Mouse (Mus musculus): Measurements from ENCODE around the gene Tmem130.

The Tmem130 gene

DNA sequence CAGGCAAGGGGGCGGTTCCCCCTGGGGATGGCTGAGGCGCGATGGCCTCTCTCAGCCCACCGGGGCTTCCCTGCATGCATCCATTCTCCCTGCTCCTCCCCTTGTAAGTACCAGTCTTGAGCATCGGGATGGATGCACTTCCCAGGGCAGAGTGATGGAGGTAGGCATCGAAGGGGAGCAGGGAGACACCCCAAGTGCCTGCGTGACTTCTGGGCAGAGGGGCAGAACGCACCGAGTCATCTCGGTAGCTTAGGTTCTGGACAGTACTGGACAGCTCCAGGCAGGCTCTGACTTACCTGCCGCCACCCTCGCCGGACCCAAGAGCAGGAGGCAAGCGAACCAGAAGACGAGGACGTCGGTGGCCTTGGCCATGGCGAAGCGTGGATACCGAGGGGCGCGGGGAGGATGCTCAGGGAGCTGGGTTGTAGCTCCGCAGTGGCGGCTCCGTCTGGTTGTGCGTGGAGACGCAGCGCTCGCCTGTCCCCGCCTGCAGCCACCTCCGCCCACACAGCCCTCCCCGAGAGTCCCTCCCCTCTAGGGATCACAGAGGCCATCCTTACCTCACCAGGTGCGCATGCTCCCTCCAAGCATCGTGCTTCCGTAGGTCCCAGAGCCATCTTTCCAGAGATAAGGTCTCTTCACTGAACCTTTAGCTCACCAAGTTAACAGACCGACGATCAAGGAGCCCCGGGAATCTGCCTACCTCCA is at the start of gene Tmem130:
Tmem130 (minus strand) TSS at position 658 of the 708 bp plus-strand sequence.
- POLR2A ChIA-PET, result interaction anchor here in 3 of 4 experiments (0.5 to 1.6 kb wide), 13 partner anchors 8 to 447 kb away, joined by 3 to 7 read pairs (median 3); partner anchors contain the start of genes Nptx2 (in 2 of the 3) and Smurf1 (in 1 of the 3)

DNA sequence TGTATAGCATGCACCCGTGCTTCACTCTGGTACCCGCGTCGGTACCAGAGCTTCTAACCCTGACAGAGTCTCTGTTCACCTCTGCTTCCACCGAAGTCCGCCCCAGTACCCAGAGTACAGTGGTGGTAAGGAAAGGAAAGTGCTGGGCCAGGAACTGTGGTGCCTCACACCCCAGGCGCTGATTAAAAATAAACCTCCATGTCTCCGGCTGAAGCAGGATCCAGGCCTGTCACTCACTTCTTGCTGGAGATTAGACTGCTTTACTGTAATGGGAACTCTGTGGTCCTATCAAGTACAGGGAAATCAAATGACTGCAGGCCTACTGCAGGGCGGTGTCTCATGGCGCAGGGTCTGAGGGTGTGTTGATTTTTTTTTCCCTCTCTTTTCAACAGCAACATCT is 45.3 kb upstream of the Tmem130 start:
- ChIA-PET CTCF (interaction anchor here in 2 of 4 experiments (0.5 to 5.5 kb wide), 3 partner anchors 12 to 108 kb away, joined by 3 to 28 read pairs (median 4); no protein-coding TSS in a partner anchor), POLR2A (interaction anchor here in 1 of 4 experiments (0.9 to 1.6 kb wide), 3 partner anchors 12 to 29 kb away, joined by 3 to 4 read pairs (median 3); no protein-coding TSS in a partner anchor)

More for the DNA sequence above, at the start of gene Tmem130:
- CTCF ChIA-PET, result interaction anchor here (0.8 to 1.5 kb wide), 8 partner anchors 9 to 153 kb away, joined by 3 to 7 read pairs (median 3); no protein-coding TSS in a partner anchor

DNA sequence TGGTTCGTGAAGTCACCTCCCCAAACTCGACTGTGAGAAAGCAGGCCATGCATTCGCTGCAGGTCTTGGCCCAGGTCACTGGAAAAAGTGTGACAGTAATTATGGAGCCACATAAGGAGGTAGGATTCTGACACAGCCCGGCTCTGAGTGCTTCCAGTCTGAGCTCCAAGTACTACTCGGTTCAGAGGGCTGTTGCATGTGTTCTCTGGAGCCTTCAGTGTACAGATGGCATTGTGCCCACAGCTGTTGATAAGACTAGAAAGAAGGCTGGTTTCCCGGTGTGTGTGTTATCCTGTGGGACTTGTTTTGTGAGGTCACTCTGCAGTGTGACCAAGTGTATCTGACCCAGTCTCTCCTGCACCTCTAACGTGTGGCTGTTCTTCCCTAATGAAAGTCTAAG is 42.6 kb upstream of the Tmem130 start:
- POLR2A ChIA-PET, result interaction anchor here (0.6 to 2.3 kb wide), 4 partner anchors 9 to 288 kb away, joined by 3 to 12 read pairs (median 3); no protein-coding TSS in a partner anchor
- CTCF ChIA-PET, result interaction anchor here in 1 of 4 experiments (0.6 to 2.1 kb wide), 2 partner anchors 10 to 138 kb away, joined by 3 to 6 read pairs; no protein-coding TSS in a partner anchor

DNA sequence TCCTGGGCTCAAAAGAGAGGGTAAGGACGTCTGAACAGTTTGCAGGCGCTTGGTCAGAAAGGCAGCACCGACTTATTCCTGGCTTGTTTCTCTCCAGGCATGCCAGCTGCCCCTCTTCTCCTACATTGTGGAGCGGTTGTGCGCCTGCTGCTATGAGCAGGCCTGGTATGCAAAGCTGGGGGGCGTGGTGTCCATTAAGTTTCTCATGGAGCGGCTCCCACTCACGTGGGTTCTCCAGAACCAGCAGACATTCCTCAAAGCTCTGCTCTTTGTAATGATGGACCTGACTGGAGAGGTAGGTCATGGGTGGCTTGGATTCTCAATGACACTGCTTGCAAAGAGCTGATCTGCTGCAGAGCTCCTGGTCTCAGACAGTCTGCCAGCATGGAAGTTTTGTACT is 41.4 kb upstream of the Tmem130 start:
- CTCF ChIA-PET, result interaction anchor here (0.5 to 2.1 kb wide), 9 partner anchors 8 to 316 kb away, joined by 3 to 7 read pairs (median 4); no protein-coding TSS in a partner anchor
- POLR2A ChIA-PET, result interaction anchor here in 3 of 4 experiments (0.6 to 2.3 kb wide), 5 partner anchors 9 to 289 kb away, joined by 3 to 12 read pairs (median 4); no protein-coding TSS in a partner anchor

DNA sequence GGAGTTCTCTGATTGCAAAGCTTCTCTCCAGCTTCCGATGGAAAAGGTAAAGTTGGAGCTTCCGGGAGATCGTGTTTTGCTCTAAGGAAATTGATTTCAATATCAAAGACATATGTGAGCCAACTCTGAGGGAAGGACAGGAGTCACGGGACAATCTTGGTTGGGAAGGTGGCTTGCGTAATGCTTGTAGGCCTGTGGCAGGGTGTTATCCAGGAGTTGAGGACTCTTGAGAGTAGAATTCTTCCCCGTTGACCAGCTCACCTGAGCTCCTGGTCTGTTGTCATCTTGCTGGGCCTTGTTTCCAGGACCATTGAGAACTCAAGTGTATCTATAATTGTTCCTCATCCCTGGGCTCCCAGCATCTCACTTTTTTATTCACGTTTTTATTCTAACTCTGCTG is 35.5 kb upstream of the Tmem130 start:
- CTCF ChIA-PET, result interaction anchor here in 2 of 4 experiments (1.1 to 2.0 kb wide), 5 partner anchors 29 to 320 kb away, joined by 3 to 7 read pairs (median 3); partner anchors contain the start of gene Trrap (in 1 of the 2)
- POLR2A ChIA-PET, result interaction anchor here in 3 of 4 experiments (0.6 to 2.4 kb wide), 8 partner anchors 11 to 254 kb away, joined by 3 to 8 read pairs (median 3); no protein-coding TSS in a partner anchor

DNA sequence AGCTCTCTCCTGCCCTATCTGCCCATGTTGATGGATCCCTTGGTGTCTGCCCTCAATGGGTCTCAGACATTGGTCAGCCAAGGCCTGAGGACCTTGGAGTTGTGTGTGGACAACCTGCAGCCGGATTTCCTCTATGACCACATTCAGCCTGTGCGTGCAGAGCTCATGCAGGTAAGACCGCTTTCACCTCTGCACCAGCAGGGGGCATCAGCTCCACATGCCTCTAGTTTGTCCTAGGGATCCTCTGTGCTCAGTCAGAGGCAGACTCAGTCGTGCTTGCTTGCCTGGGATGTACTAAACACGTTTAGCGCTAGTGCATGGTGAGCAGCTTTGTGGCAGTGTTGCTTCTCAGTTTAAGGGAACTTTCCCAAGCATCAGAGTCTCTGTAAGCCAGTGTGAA is 33.1 kb upstream of the Tmem130 start:
- CTCF ChIA-PET, result interaction anchor here (0.5 to 3.4 kb wide), 65 partner anchors 8 to 1456 kb away, joined by 3 to 31 read pairs (median 4); partner anchors contain the start of genes Trrap (in 2 of the 4) and Tmem130 (in 1 of the 4)
- POLR2A ChIA-PET, result interaction anchor here in 3 of 4 experiments (0.6 to 3.1 kb wide), 20 partner anchors 9 to 320 kb away, joined by 3 to 12 read pairs (median 3); partner anchors contain the start of gene Trrap (in 1 of the 3)

GRCm38 (mm10) chr5:144793374-144793773 is 31.8 kb upstream of the Tmem130 start:
- ChIA-PET CTCF (interaction anchor here (0.6 to 3.4 kb wide), 11 partner anchors 14 to 513 kb away, joined by 3 to 31 read pairs (median 4); partner anchors contain the start of gene Trrap (in 2 of the 4)), POLR2A (interaction anchor here in 1 of 4 experiments (1.0 to 3.1 kb wide), 4 partner anchors 10 to 26 kb away, joined by 3 to 12 read pairs (median 4); no protein-coding TSS in a partner anchor)

- POLR2A ChIA-PET, result interaction anchor here in 2 of 4 experiments (0.6 to 3.1 kb wide), 8 partner anchors 8 to 232 kb away, joined by 3 to 11 read pairs (median 4); partner anchors contain the start of gene Trrap (in 1 of the 2)
- CTCF ChIA-PET, result interaction anchor here in 3 of 4 experiments (0.5 to 2.2 kb wide), 11 partner anchors 8 to 811 kb away, joined by 3 to 13 read pairs (median 5); no protein-coding TSS in a partner anchor
Observed at GRCm38 (mm10) chr5:144786464-144786863, 24.8 kb upstream of the Tmem130 start.

GRCm38 (mm10) chr5:144780654-144781053 is 19.0 kb upstream of the Tmem130 start:
- ChIA-PET POLR2A (interaction anchor here (0.6 to 6.4 kb wide), 10 partner anchors 8 to 296 kb away, joined by 3 to 41 read pairs (median 3); partner anchors contain the start of gene Trrap (in 2 of the 4)), CTCF (interaction anchor here in 3 of 4 experiments (1.8 to 2.5 kb wide), 3 partner anchors 12 to 95 kb away, joined by 6 to 17 read pairs (median 10); partner anchors contain the start of gene Trrap (in 2 of the 3))

- ChIA-PET POLR2A (interaction anchor here in 1 of 4 experiments (1.2 kb wide), 1 partner anchor 18 kb away, joined by 3 read pairs; no protein-coding TSS in a partner anchor), CTCF (no interaction called here)
Observed at GRCm38 (mm10) chr5:144773231-144773630, 11.6 kb upstream of the Tmem130 start.

DNA sequence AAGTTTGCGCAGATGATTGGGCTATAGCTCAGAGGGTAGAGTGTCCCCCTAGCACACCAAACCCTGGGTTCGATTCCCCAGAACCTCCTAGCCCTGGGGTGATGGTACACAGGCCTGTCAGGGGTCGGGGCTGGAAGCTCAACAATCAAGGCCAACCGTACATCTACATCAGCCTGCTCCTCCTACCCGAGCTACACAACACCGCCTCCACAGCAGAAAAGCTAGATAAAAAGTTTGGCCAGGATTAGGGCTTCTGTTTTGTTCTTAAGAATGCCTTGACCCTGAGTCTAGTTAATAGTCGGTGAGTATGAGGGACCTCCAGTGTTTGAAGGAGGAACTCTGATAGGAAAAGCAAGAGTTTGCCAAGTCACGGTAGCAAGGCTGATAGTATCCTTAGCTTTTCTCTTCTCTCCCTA is 7.5 kb upstream of the Tmem130 start:
- CTCF ChIA-PET, result interaction anchor here (0.5 to 3.8 kb wide), 37 partner anchors 10 to 1945 kb away, joined by 3 to 24 read pairs (median 5); partner anchors contain the start of gene Smurf1 (in 1 of the 4)
- POLR2A ChIA-PET, result interaction anchor here in 3 of 4 experiments (0.5 to 4.3 kb wide), 36 partner anchors 7 to 546 kb away, joined by 3 to 41 read pairs (median 6); partner anchors contain the start of genes Baiap2l1 (in 2 of the 3), Nptx2 (in 2 of the 3), Smurf1 (in 1 of the 3) and Tecpr1 (in 1 of the 3)

DNA sequence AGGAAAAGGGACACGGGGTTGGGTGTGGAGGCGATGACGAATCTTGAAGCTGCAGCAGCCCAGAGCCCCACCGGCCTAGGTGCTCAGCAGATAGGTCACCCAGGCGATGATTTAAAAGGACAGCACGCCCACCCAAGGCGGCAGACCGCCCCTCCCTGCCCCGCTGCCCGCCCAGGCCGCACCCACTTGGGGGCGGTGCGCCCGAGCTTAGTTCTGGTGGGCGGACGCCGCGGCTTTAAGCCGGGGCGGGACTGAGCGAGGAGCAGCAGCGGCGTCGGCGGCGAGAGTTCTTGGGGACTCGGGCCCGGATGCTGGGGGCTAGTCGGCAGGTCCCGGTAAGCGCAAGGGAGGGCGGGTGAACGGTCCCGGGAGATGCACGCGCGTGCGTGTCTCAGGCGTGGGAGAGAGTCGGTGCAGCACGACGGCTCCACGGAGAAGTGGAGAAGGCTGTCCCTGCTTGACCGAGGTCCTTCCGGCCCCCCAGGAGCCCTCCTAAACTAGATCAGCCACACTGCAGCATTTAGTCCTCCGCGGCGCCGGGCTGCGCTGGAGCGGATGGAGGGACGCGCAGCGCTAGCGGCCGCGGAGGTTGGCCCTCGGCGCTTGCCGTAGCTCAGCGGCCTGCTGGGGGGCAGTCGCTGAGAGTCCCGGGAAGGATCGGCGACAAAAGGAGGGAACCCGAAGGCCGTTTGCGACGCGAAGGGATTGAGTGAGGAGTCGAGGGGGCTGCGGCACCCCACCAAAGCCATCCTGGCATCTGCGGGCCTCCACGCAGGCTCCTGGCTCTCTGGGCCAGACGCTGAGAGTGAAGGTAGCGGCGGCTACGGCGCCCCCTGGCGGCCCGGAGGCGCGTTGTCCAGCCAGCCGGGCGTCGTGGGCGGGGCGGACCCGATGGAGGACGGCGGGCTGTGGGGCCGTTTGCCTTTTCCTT is 6.6 kb upstream of the Tmem130 start:
- ChIA-PET POLR2A (interaction anchor here (0.5 to 4.3 kb wide), 69 partner anchors 8 to 894 kb away, joined by 3 to 41 read pairs (median 4); partner anchors contain the start of genes Nptx2 (in 3 of the 4), Baiap2l1 (in 2 of the 4), Tecpr1 (in 2 of the 4) and Arpc1b (in 1 of the 4)), CTCF (interaction anchor here (0.6 to 3.8 kb wide), 51 partner anchors 9 to 1944 kb away, joined by 3 to 24 read pairs (median 4); partner anchors contain the start of genes Smurf1 (in 2 of the 4), Baiap2l1 (in 1 of the 4) and Tecpr1 (in 1 of the 4))

- ChIA-PET POLR2A (interaction anchor here (0.5 to 4.3 kb wide), 57 partner anchors 9 to 1255 kb away, joined by 3 to 41 read pairs (median 4); partner anchors contain the start of genes Baiap2l1 (in 2 of the 4), Nptx2 (in 2 of the 4), Tecpr1 (in 2 of the 4) and Arpc1b (in 1 of the 4)), CTCF (interaction anchor here in 3 of 4 experiments (0.6 to 3.8 kb wide), 27 partner anchors 9 to 544 kb away, joined by 3 to 24 read pairs (median 4); partner anchors contain the start of genes Baiap2l1 (in 1 of the 3), Smurf1 (in 1 of the 3) and Tecpr1 (in 1 of the 3))
Observed at GRCm38 (mm10) chr5:144767106-144767798, 5.6 kb upstream of the Tmem130 start, which contains the start of gene Trrap. TSS of gene Trrap (plus strand) at chr5:144767732.

GRCm38 (mm10) chr5:144766646-144767045 is 5.0 kb upstream of the Tmem130 start:
- POLR2A ChIA-PET, result interaction anchor here in 3 of 4 experiments (0.6 to 4.3 kb wide), 12 partner anchors 9 to 1255 kb away, joined by 3 to 41 read pairs (median 4); partner anchors contain the start of gene Nptx2 (in 1 of the 3)
- CTCF ChIA-PET, result interaction anchor here in 3 of 4 experiments (0.6 to 3.8 kb wide), 5 partner anchors 8 to 437 kb away, joined by 3 to 24 read pairs (median 4); no protein-coding TSS in a partner anchor

DNA sequence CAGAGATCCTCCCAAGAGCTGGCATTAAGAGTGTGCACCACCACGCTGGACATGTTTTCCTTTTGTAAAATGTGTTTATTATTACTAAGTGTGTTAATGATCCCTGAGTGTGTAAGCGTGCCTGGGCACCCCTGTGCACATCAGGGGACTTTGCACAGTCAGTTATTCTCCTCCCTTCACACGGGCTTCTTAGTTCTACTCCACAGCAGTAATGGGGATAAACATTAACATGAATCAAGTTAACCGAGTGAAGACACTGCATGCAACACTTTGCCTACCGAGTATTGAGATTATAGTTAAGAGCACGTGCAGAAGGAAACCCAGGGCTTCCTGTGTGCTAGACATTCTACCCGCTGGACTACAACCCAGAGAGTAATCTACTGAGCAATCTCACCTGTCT is 4.4 kb upstream of the Tmem130 start:
- CTCF ChIA-PET, result interaction anchor here in 1 of 4 experiments (1.7 to 3.8 kb wide), 2 partner anchors 14 to 29 kb away, joined by 4 to 24 read pairs; no protein-coding TSS in a partner anchor
- POLR2A ChIA-PET, result interaction anchor here in 2 of 4 experiments (0.6 to 4.3 kb wide), 6 partner anchors 12 to 260 kb away, joined by 3 to 41 read pairs (median 4); no protein-coding TSS in a partner anchor
